Mouse (Mus musculus) neural tube, embryonic 12.5 days (tissue): ENCODE measurements around the gene Ahcyl2. TPM values are rescaled to one million over a fixed set of nuclear protein-coding genes. Genes with fewer than 3 reads are reported as not detected.
A peak's percentile ranks its signal among the peaks of the same experiment; 100 is the strongest.

Experiments used
- ATAC-seq: fragments of 200-750 bp; cut with Nextera tagmentation; 2 replicates; pipeline ENCODE4 v1.8.0; 2017; ENCODE audit warnings: low read depth, mild to moderate bottlenecking, moderate TSS enrichment, moderate library complexity; ENCODE audit not compliant: low FRiP score
- H3K27ac ChIP-seq: fragments of 300-500 bp; sonication (generic); 2 replicates; pipeline ENCODE4 v1.5.1; 2016
- H3K27me3 ChIP-seq: fragments of 300-500 bp; sonication (generic); replicated peaks from 2 replicates; pipeline ENCODE4 v1.6.1; 2016; ENCODE audit warnings: mild to moderate bottlenecking
- H3K36me3 ChIP-seq: fragments of 300-500 bp; sonication (generic); 2 replicates; pipeline ENCODE4 v1.6.1; 2016; ENCODE audit warnings: mild to moderate bottlenecking
- H3K4me1 ChIP-seq: fragments of 300-500 bp; sonication (generic); 2 replicates; pipeline ENCODE4 v1.6.1; 2016
- H3K4me2 ChIP-seq: fragments of 300-500 bp; sonication (generic); replicated peaks from 2 replicates; pipeline ENCODE4 v1.6.1; 2016; ENCODE audit warnings: mild to moderate bottlenecking
- H3K4me3 ChIP-seq: fragments of 300-500 bp; sonication (generic); 2 replicates; pipeline ENCODE4 v1.5.1; 2016
- H3K9ac ChIP-seq: fragments of 300-500 bp; sonication (generic); 2 replicates; pipeline ENCODE4 v1.6.1; 2016; ENCODE audit warnings: mild to moderate bottlenecking
- H3K9me3 ChIP-seq: fragments of 300-500 bp; sonication (generic); 2 replicates; pipeline ENCODE4 v1.6.1; 2016; ENCODE audit warnings: mild to moderate bottlenecking
- WGBS: fragments of 180-500 bp; shearing (Covaris S2); methylation state at CpG from one replicate; pipeline ENCODE4 v1.1.7; 2016; 5-methylcytosine and 5-hydroxymethylcytosine counted together
- polyA plus RNA-seq: library from polyadenylated mRNA; unstranded; fragments of >200 nt; fragmentation: Nextera tagmentation; extraction: Ambion mirVana; gene quantifications from 2 replicates; pipeline ENCODE4 v1.2.1, GENCODE M21; 2016

The Ahcyl2 gene
- polyA plus RNA-seq = 18.0 and 18.8 TPM in 2 replicates

- under 1% methylated on average over 59 of the region's 61 CpGs for WGBS
- Histone ChIP-seq H3K9ac (peak within 1 kb of the TSS; percentile 81), H3K27me3 (no peaks in the 10 kb centered on the region), H3K4me1 (no peaks in the 10 kb centered on the region), H3K27ac (peak within 1 kb of the TSS; percentile 70), H3K36me3 (no peaks in the 10 kb centered on the region), H3K4me3 (peak within 1 kb of the TSS; percentile 81), H3K9me3 (no peaks in the 10 kb centered on the region), H3K4me2 (peak within 1 kb of the TSS; percentile 66)
- ATAC-seq = peak; percentile 97
These were observed at the start of gene Ahcyl2 for GRCm38 (mm10) chr6:29767813-29768660. Gene Ahcyl2 (plus strand): TSS chr6:29768011.

GRCm38 (mm10) chr6:29718894-29719329 lies 48.9 kb upstream of the Ahcyl2 start:
- H3K4me1 ChIP-seq = peaks cover 14% of the 10 kb centered on the region
- H3K9ac ChIP-seq = peak overlapping the region; percentile 33; the same call in 1 of the 2 replicates
- H3K36me3 ChIP-seq = no peaks in the 10 kb centered on the region
- WGBS = 1% methylated on average over 15 of the region's 15 CpGs
- no peaks in the 10 kb centered on the region for H3K9me3 ChIP-seq
- peak overlapping the region; percentile 29 for H3K4me3 ChIP-seq
- ATAC-seq = peak; percentile 82
- H3K27me3 ChIP-seq = peaks cover 10% of the 10 kb centered on the region; the same call in 1 of the 2 replicates
- peak overlapping the region; percentile 59 for H3K4me2 ChIP-seq
- no peak overlapping the region for H3K27ac ChIP-seq

- no peaks in the 10 kb centered on the region for H3K36me3 ChIP-seq
- no peaks in the 10 kb centered on the region for H3K9me3 ChIP-seq
- peaks cover 14% of the 10 kb centered on the region for H3K4me1 ChIP-seq
- H3K27ac ChIP-seq = no peak overlapping the region
- 75% methylated on average over 2 of the region's 2 CpGs for WGBS
- peaks cover 10% of the 10 kb centered on the region; the same call in 1 of the 2 replicates for H3K27me3 ChIP-seq
- no peak for ATAC-seq
- H3K4me3 ChIP-seq = no peak overlapping the region
- no peak overlapping the region for H3K4me2 ChIP-seq
- H3K9ac ChIP-seq = no peak overlapping the region
These were observed 45.9 kb upstream of the Ahcyl2 start for GRCm38 (mm10) chr6:29721890-29722289.

GRCm38 (mm10) chr6:29726576-29727200 lies 41.1 kb upstream of the Ahcyl2 start:
- H3K27me3 ChIP-seq = no peaks in the 10 kb centered on the region
- no peaks in the 10 kb centered on the region for H3K9me3 ChIP-seq
- no peaks in the 10 kb centered on the region for H3K36me3 ChIP-seq
- H3K9ac ChIP-seq = no peak overlapping the region
- 80% methylated on average over 1 of the region's 1 CpGs for WGBS
- no peak overlapping the region for H3K4me3 ChIP-seq
- H3K4me1 ChIP-seq = no peaks in the 10 kb centered on the region
- no peak for ATAC-seq
- no peak overlapping the region for H3K4me2 ChIP-seq
- no peak overlapping the region for H3K27ac ChIP-seq

- ATAC-seq = no peak
- no peak overlapping the region for H3K9ac ChIP-seq
- 79% methylated on average over 3 of the region's 3 CpGs for WGBS
- H3K36me3 ChIP-seq = no peaks in the 10 kb centered on the region
- no peak overlapping the region for H3K4me2 ChIP-seq
- no peak overlapping the region for H3K4me3 ChIP-seq
- no peaks in the 10 kb centered on the region for H3K9me3 ChIP-seq
- no peak overlapping the region for H3K27ac ChIP-seq
- no peaks in the 10 kb centered on the region for H3K27me3 ChIP-seq
- no peaks in the 10 kb centered on the region for H3K4me1 ChIP-seq
These were observed 39.8 kb upstream of the Ahcyl2 start for GRCm38 (mm10) chr6:29728035-29728434.

- Histone ChIP-seq H3K9me3 (no peaks in the 10 kb centered on the region), H3K27ac (no peak overlapping the region), H3K4me2 (no peak overlapping the region), H3K36me3 (no peaks in the 10 kb centered on the region), H3K9ac (no peak overlapping the region), H3K4me1 (no peaks in the 10 kb centered on the region), H3K4me3 (no peak overlapping the region), H3K27me3 (no peaks in the 10 kb centered on the region)
- ATAC-seq = no peak
- WGBS = 79% methylated on average over 1 of the region's 1 CpGs
These were observed 38.3 kb upstream of the Ahcyl2 start for GRCm38 (mm10) chr6:29729491-29729890.

GRCm38 (mm10) chr6:29735336-29735688 lies 32.5 kb upstream of the Ahcyl2 start, which contains the start of gene Smo:
Gene Smo (plus strand): TSS chr6:29735503.
- Histone ChIP-seq H3K27ac (peak within 1 kb of the TSS; percentile 74), H3K4me2 (peak within 1 kb of the TSS; percentile 79), H3K9me3 (no peaks in the 10 kb centered on the region), H3K36me3 (0 out of 2 replicates have a peak, but pooled peaks cover 5% of the 10 kb centered on the region), H3K4me3 (peak within 1 kb of the TSS; percentile 91), H3K27me3 (no peaks in the 10 kb centered on the region), H3K9ac (peak within 1 kb of the TSS; percentile 95), H3K4me1 (peaks cover 10% of the 10 kb centered on the region)
- 3% methylated on average over 22 of the region's 30 CpGs for WGBS
- peak; percentile 95 for ATAC-seq

GRCm38 (mm10) chr6:29735689-29736451 lies 31.9 kb upstream of the Ahcyl2 start:
- under 1% methylated on average over 75 of the region's 75 CpGs for WGBS
- H3K36me3 ChIP-seq = 0 out of 2 replicates have a peak, but pooled peaks cover 5% of the 10 kb centered on the region
- no peaks in the 10 kb centered on the region for H3K27me3 ChIP-seq
- H3K27ac ChIP-seq = peak overlapping the region; percentile 74
- H3K9me3 ChIP-seq = no peaks in the 10 kb centered on the region
- ATAC-seq = peak; percentile 76
- H3K4me2 ChIP-seq = peak overlapping the region; percentile 79
- H3K9ac ChIP-seq = peak overlapping the region; percentile 95
- H3K4me1 ChIP-seq = peaks cover 10% of the 10 kb centered on the region
- peak overlapping the region; percentile 91 for H3K4me3 ChIP-seq

- ATAC-seq = no peak
- H3K4me1 ChIP-seq = peaks cover 10% of the 10 kb centered on the region
- peak overlapping the region; percentile 95 for H3K9ac ChIP-seq
- H3K4me2 ChIP-seq = peak overlapping the region; percentile 79
- H3K27me3 ChIP-seq = no peaks in the 10 kb centered on the region
- H3K4me3 ChIP-seq = peak overlapping the region; percentile 91
- no peak overlapping the region for H3K27ac ChIP-seq
- no peaks in the 10 kb centered on the region for H3K9me3 ChIP-seq
- 21% methylated on average over 13 of the region's 13 CpGs for WGBS
- H3K36me3 ChIP-seq = 0 out of 2 replicates have a peak, but pooled peaks cover 5% of the 10 kb centered on the region
These were observed 31.0 kb upstream of the Ahcyl2 start for GRCm38 (mm10) chr6:29736610-29737458.

GRCm38 (mm10) chr6:29751466-29752152 lies 16.2 kb upstream of the Ahcyl2 start:
- H3K4me2 ChIP-seq = no peak overlapping the region
- H3K9ac ChIP-seq = no peak overlapping the region
- peaks cover 16% of the 10 kb centered on the region for H3K9me3 ChIP-seq
- no peak for ATAC-seq
- H3K27ac ChIP-seq = no peak overlapping the region
- H3K36me3 ChIP-seq = peaks cover 18% of the 10 kb centered on the region
- 87% methylated on average over 3 of the region's 3 CpGs for WGBS
- H3K27me3 ChIP-seq = no peaks in the 10 kb centered on the region
- no peaks in the 10 kb centered on the region for H3K4me1 ChIP-seq
- no peak overlapping the region for H3K4me3 ChIP-seq

GRCm38 (mm10) chr6:29753336-29753735 lies 14.5 kb upstream of the Ahcyl2 start:
- no peak for ATAC-seq
- H3K4me1 ChIP-seq = no peaks in the 10 kb centered on the region
- H3K27ac ChIP-seq = no peak overlapping the region
- 92% methylated on average over 11 of the region's 11 CpGs for WGBS
- no peak overlapping the region for H3K9ac ChIP-seq
- no peak overlapping the region for H3K4me3 ChIP-seq
- peaks cover 36% of the 10 kb centered on the region for H3K36me3 ChIP-seq
- 0 out of 2 replicates have a peak, but pooled peaks cover 5% of the 10 kb centered on the region for H3K9me3 ChIP-seq
- H3K27me3 ChIP-seq = no peaks in the 10 kb centered on the region
- no peak overlapping the region for H3K4me2 ChIP-seq
